Mouse (Mus musculus) spleen, adult 2 months (tissue): Measurements from ENCODE around the gene Degs2. TPM values are rescaled to one million over a fixed set of nuclear protein-coding genes. Genes with fewer than 3 reads are reported as not detected.

ENCODE experiments used
- DNase-seq, 2 experiments: peaks; one replicate each; pipeline versions ENCODE4 v3.0.0 to v3.0.0-alpha.2; 2012 to 2021; ENCODE audit warnings: low spot score in 2 of 2, low read depth in 1 of 2
- H3K27ac ChIP-seq: fragments of 200-500 bp; 2 replicates; pipeline ENCODE4 v1.5.1; 2012; ENCODE audit warnings: low read length, inconsistent platforms; ENCODE audit not compliant: insufficient read depth
- H3K27me3 ChIP-seq: fragments of 200-500 bp; 2 replicates; pipeline ENCODE4 v1.6.1; 2012; ENCODE audit warnings: mild to moderate bottlenecking, moderate library complexity, low read length, inconsistent platforms; ENCODE audit not compliant: control insufficient read depth, insufficient read depth
- H3K36me3 ChIP-seq: fragments of 200-500 bp; 2 replicates; pipeline ENCODE4 v1.6.1; 2012; ENCODE audit warnings: mild to moderate bottlenecking, low read length, inconsistent platforms; ENCODE audit not compliant: control insufficient read depth, insufficient read depth
- H3K4me1 ChIP-seq: fragments of 200-500 bp; 2 replicates; pipeline ENCODE4 v1.6.1; 2011; ENCODE audit warnings: inconsistent platforms; ENCODE audit not compliant: control insufficient read depth, insufficient read depth, insufficient read length
- H3K4me3 ChIP-seq: fragments of 200-500 bp; 2 replicates; pipeline ENCODE4 v1.5.1; 2011; ENCODE audit warnings: mild to moderate bottlenecking, inconsistent platforms; ENCODE audit not compliant: insufficient read depth, insufficient read length; ENCODE audit errors: extremely low read depth
- CTCF ChIP-seq: fragments of 200-500 bp; IDR thresholded peaks from 2 replicates; pipeline ENCODE4 v1.5.1; 2011; ENCODE audit warnings: mild to moderate bottlenecking, inconsistent platforms; ENCODE audit not compliant: insufficient read depth, insufficient read length, insufficient replicate concordance; ENCODE audit errors: extremely low read depth
- POLR2A ChIP-seq: fragments of 200-500 bp; IDR thresholded peaks from 2 replicates; pipeline ENCODE4 v1.6.1; 2011; ENCODE audit warnings: low read depth, low read length, inconsistent platforms
- WGBS: fragments of 180-500 bp; shearing (Covaris S2); methylation state at CpG from one replicate; pipeline ENCODE4 v1.1.7; 2018; 5-methylcytosine and 5-hydroxymethylcytosine counted together
- polyA plus RNA-seq: library from polyadenylated mRNA; depleted of rRNA; stranded (reverse); fragments of >200 nt; gene quantifications from 2 replicates; pipeline ENCODE4 v1.2.3, GENCODE M21; 2012

Degs2 gene
- polyA plus RNA-seq, 1 experiment, result not detected

DNA sequence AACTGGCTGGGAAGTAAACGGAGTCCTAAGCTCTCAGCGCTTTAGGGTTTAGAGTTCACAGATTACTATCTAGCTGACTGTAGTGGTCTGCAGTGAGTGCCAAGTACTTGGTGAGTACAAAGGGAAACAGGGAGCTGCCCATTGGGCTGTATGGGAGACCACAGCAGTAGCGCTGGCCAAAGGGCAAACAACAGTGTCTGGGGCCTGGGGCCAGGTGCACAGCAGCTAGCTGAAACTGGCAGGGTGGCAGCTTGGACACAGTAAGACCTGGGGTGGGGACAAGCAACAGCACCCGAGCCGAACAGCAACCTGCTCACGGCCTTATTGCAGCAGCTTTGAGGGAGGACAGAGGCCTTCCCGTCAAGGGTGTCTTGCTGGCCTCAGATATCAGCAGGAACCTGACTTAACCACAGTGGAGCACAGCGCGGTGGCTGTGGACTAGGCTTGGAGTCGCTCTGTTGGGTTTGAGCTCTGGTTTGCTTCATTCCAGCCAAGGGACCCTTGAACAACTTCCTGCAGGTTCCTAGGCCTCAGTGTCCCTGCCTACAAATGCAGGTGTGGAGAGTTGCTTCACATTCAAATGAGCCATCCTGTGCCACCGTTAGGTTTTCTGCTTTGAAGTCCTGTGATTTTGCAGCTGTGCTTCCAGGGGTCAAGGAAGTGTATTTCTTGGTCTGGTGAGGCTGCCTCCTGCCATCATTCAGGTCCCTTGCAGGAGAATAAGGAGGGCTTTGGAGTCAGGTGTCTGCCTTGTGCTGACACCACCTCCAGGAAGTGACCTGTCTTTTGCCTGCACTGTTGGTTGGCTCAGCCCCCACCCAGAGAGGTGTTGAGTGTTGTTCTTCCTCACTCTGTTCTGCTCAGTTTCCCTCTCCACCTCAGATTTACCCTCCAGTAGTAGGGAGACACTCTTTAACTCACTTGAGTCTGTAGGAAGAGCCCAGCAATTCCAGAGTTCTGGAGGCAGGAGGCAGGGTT lies 48.5 kb downstream of the Degs2 start:
- 42% methylated on average over 11 of the region's 11 CpGs for whole genome bisulfite sequencing
- Histone ChIP-seq H3K27me3 (no peaks in the 10 kb centered on the region), H3K4me3 (no peak overlapping the region), H3K36me3 (peaks cover 48% of the 10 kb centered on the region), H3K27ac (peak overlapping the region; percentile 24; the same call in 1 of the 2 replicates), H3K4me1 (peaks cover 27% of the 10 kb centered on the region; the same call in 1 of the 2 replicates)
- DNase-seq, result no peak
- no peak for TF ChIP-seq CTCF
- TF ChIP-seq POLR2A, result no peak

DNA sequence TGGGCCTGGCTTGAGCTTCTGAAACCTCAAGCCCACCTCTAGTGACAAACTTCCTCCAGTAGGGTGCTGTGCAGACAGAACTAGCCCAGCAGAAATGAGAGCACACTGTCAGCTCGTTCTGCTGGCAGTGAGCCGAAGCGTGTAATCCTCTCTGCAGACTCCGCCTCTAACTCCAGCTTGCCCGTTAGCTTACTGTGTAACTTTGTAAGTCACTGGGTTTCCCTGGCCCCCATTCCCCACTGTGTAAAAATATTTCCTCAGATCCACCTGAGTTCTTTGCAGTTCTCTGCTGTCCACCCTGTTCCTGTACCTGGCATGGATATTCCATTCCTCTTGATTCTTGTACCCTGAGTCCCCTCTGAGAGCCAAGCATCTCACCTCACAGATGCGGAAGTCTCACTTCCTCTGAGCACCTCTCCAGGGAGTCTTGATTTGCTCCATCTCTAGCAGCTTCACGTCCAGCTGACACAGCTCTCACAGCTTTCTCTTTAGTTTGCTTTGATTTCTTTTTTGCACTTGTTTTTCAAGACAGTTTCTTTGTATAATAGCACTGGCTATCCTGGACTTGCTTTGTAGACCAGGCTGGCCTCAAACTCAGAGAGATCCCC lies 51.0 kb downstream of the Degs2 start:
- H3K27ac ChIP-seq, result peak overlapping the region; percentile 70
- peaks cover 45% of the 10 kb centered on the region for H3K36me3 ChIP-seq
- H3K27me3 ChIP-seq, result no peaks in the 10 kb centered on the region
- WGBS, result 21% methylated on average over 7 of the region's 7 CpGs
- peaks cover 35% of the 10 kb centered on the region; the same call in 1 of the 2 replicates for H3K4me1 ChIP-seq
- no peak overlapping the region for H3K4me3 ChIP-seq
- peak; percentile 54 to 60 for DNase-seq
- no peak for TF ChIP-seq CTCF
- TF ChIP-seq POLR2A, result no peak

DNA sequence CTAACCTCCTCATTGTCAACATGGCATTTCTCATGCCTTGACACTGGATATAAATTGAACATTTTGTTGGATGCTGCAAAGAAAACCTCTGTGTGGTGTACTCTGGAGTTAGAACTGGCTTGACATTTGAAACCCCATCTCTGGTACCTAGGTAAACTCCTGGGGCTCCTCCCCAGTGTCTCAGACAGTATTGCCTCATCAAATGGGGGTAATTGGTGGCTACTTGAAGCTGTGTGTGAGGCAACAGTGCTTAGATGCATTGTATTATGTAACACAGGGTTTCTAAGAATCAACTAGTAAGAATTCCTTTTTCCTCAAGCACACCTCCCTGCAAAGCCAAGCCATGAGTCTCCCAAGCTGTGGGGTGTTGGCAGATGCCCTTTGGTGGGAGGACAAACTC lies 54.3 kb downstream of the Degs2 start:
- no peak for TF ChIP-seq POLR2A
- TF ChIP-seq CTCF, result no peak
- H3K4me3 ChIP-seq, result no peak overlapping the region
- no peaks in the 10 kb centered on the region for H3K27me3 ChIP-seq
- H3K4me1 ChIP-seq, result peaks cover 47% of the 10 kb centered on the region; the same call in 1 of the 2 replicates
- no peak for DNase-seq
- H3K27ac ChIP-seq, result peak overlapping the region; percentile 46
- peaks cover 27% of the 10 kb centered on the region for H3K36me3 ChIP-seq

DNA sequence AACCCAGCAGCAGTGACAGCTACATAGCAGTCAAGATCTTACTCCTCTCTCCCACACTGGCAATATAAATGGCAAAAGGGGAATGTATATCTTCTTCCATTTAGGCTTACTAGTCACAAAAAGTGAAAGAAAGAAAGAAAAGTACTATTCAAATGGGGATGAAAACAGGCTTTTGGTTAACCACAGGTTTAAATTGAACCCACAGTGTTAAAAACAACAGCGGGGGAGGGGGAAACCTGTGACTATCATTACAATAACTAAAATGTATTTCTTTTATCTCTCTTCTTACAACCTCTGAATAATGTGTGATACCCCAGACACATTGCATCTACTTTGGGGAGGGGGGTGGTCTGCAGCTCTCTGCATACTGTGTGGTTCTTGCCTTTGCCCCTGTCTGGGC lies 55.9 kb downstream of the Degs2 start:
- peaks cover 22% of the 10 kb centered on the region for H3K36me3 ChIP-seq
- H3K27ac ChIP-seq, result peak overlapping the region; percentile 84
- TF ChIP-seq CTCF (no peak), POLR2A (no peak)
- H3K4me3 ChIP-seq, result no peak overlapping the region
- H3K4me1 ChIP-seq, result peaks cover 43% of the 10 kb centered on the region; the same call in 1 of the 2 replicates
- no peak for DNase-seq
- no peaks in the 10 kb centered on the region for H3K27me3 ChIP-seq
- 24% methylated on average over 1 of the region's 1 CpGs for WGBS

DNA sequence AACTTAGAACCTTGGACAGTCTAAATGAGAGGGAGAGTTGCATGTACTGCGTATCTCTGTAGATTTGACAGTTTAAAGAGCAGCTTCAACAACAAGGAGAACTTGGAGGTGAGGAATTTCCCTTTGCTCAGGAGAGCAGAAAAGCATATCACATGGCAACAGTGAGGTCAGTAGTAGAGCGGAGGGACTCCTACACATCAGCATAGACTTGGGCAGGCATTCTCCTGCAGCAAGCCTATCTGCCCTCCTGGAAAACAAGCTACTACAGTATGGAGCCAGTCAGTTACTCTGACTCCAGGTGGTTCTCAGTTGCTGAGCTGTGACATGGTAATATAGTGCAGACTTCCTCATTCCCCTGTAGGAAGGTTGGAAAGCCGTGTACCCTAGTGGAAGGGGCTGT lies 60.1 kb downstream of the Degs2 start:
- H3K27ac ChIP-seq, result peak overlapping the region; percentile 24
- H3K4me3 ChIP-seq, result no peak overlapping the region
- no peak for DNase-seq
- 64% methylated on average over 3 of the region's 3 CpGs for WGBS
- no peaks in the 10 kb centered on the region for H3K27me3 ChIP-seq
- TF ChIP-seq CTCF (no peak), POLR2A (no peak)
- peaks cover 3% of the 10 kb centered on the region; the same call in 1 of the 2 replicates for H3K36me3 ChIP-seq
- peaks cover 65% of the 10 kb centered on the region; the same call in 1 of the 2 replicates for H3K4me1 ChIP-seq

DNA sequence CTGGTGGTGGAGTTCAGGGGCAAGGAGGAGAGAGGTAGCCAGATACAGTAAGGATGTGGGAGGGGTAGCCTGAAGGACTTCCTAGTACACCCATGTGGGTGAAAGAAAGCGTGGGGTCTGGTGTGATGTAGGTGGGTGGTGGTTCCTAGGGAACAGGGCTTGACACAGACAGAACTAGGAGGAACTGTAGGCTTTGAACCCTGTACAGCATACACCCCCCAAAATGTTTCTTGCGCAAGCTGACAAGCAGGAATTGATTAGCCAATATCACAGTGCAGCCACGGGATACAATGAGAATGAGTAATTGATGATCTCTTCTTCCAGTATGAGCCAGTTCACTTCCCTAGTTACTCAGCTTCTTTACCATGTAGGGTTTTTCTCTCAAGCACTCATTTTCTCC lies 63.0 kb downstream of the Degs2 start:
- no peak for TF ChIP-seq POLR2A
- TF ChIP-seq CTCF, result no peak
- Histone ChIP-seq H3K36me3 (peaks cover 3% of the 10 kb centered on the region; the same call in 1 of the 2 replicates), H3K27ac (peak overlapping the region; percentile 14; the same call in 1 of the 2 replicates), H3K4me3 (no peak overlapping the region), H3K27me3 (no peaks in the 10 kb centered on the region), H3K4me1 (peaks cover 55% of the 10 kb centered on the region)
- no peak for DNase-seq
- 75% methylated on average over 3 of the region's 3 CpGs for WGBS

DNA sequence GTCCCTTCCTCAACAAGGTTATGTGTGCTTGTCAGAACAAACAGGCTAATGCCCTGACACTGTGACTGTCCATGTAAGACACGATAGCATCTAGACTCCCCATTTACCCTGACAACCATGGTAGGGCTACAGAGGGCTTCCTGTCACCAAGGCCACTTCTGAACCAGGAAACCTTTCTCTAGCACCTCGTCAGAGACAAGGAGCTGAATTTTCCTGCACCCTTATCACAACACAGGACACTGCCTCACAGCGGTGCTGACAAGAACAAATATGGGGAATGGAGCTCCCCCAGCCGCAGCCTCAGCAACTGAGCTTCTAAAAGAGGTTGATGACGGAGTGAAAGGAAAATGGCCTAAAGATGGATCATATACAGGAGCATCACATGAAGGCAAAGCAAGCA lies 64.7 kb downstream of the Degs2 start:
- peaks cover 3% of the 10 kb centered on the region; the same call in 1 of the 2 replicates for H3K36me3 ChIP-seq
- DNase-seq, result no peak
- H3K4me1 ChIP-seq, result peaks cover 65% of the 10 kb centered on the region
- 58% methylated on average over 5 of the region's 5 CpGs for WGBS
- TF ChIP-seq CTCF, result no peak
- TF ChIP-seq POLR2A, result no peak
- peak overlapping the region; percentile 56 for H3K27ac ChIP-seq
- H3K4me3 ChIP-seq, result peak overlapping the region; percentile 68; the same call in 1 of the 2 replicates
- H3K27me3 ChIP-seq, result no peaks in the 10 kb centered on the region
